Mouse (Mus musculus) neural tube, embryonic 15.5 days (tissue): ENCODE measurements around the gene Rasgrf1. TPM values are rescaled to one million over a fixed set of nuclear protein-coding genes. Genes with fewer than 3 reads are reported as not detected.
A peak's percentile ranks its signal among the peaks of the same experiment; 100 is the strongest.

Experiments used
- ATAC-seq: fragments of 200-750 bp; cut with Nextera tagmentation; 2 replicates; pipeline ENCODE4 v1.8.0; 2017; ENCODE audit warnings: mild to moderate bottlenecking, moderate TSS enrichment, moderate library complexity; ENCODE audit not compliant: low FRiP score
- H3K27ac ChIP-seq: fragments of 300-500 bp; sonication (generic); replicated peaks from 2 replicates; pipeline ENCODE4 v1.5.1; 2015; ENCODE audit warnings: mild to moderate bottlenecking, inconsistent platforms
- H3K27me3 ChIP-seq: fragments of 300-500 bp; sonication (generic); replicated peaks from 2 replicates; pipeline ENCODE4 v1.6.1; 2015; ENCODE audit warnings: inconsistent platforms
- H3K36me3 ChIP-seq: fragments of 300-500 bp; sonication (generic); 2 replicates; pipeline ENCODE4 v1.6.1; 2015; ENCODE audit warnings: inconsistent platforms
- H3K4me1 ChIP-seq: fragments of 300-500 bp; sonication (generic); 2 replicates; pipeline ENCODE4 v1.6.1; 2015; ENCODE audit warnings: inconsistent platforms
- H3K4me2 ChIP-seq: fragments of 300-500 bp; sonication (generic); 2 replicates; pipeline ENCODE4 v1.6.1; 2015; ENCODE audit warnings: inconsistent platforms, mild to moderate bottlenecking, moderate library complexity
- H3K4me3 ChIP-seq: fragments of 300-500 bp; sonication (generic); replicated peaks from 2 replicates; pipeline ENCODE4 v1.5.1; 2015; ENCODE audit warnings: mild to moderate bottlenecking, inconsistent platforms
- H3K9ac ChIP-seq: fragments of 300-500 bp; sonication (generic); replicated peaks from 2 replicates; pipeline ENCODE4 v1.6.1; 2015; ENCODE audit warnings: mild to moderate bottlenecking, inconsistent platforms
- H3K9me3 ChIP-seq: fragments of 300-500 bp; sonication (generic); replicated peaks from 2 replicates; pipeline ENCODE4 v1.6.1; 2016; ENCODE audit warnings: inconsistent platforms
- WGBS: fragments of 180-500 bp; shearing (Covaris S2); methylation state at CpG from one replicate; pipeline ENCODE4 v1.1.7; 2015; ENCODE audit warnings: mixed read lengths; 5-methylcytosine and 5-hydroxymethylcytosine counted together
- polyA plus RNA-seq: library from polyadenylated mRNA; unstranded; fragments of >200 nt; fragmentation: Nextera tagmentation; extraction: Ambion mirVana; gene quantifications from 2 replicates; pipeline ENCODE4 v1.2.1, GENCODE M21; 2015

Gene Rasgrf1
- polyA plus RNA-seq, 1 experiment from 2014 or later, result 17.3 TPM

- Histone ChIP-seq H3K27me3 (peaks cover 73% of the 10 kb centered on the region), H3K27ac (peak overlapping the region; percentile 69)
- 1% methylated on average over 33 of the region's 33 CpGs for WGBS
Measured at GRCm38 (mm10) chr9:89908601-89909000, 1.1 kb upstream of the Rasgrf1 start.

GRCm38 (mm10) chr9:89910011-89910400 is 298 bp downstream of the Rasgrf1 start:
- H3K9ac ChIP-seq, result peak overlapping the region; percentile 45
- H3K36me3 ChIP-seq, result no peaks in the 10 kb centered on the region
- peak overlapping the region; percentile 69 for H3K27ac ChIP-seq
- H3K4me1 ChIP-seq, result peaks cover 33% of the 10 kb centered on the region
- WGBS, result under 1% methylated on average over 26 of the region's 26 CpGs
- H3K9me3 ChIP-seq, result no peaks in the 10 kb centered on the region
- ATAC-seq, result peak; percentile 9
- peaks cover 83% of the 10 kb centered on the region for H3K27me3 ChIP-seq
- peak overlapping the region; percentile 85 for H3K4me2 ChIP-seq
- H3K4me3 ChIP-seq, result peak overlapping the region; percentile 50

More at GRCm38 (mm10) chr9:89908601-89909000, 1.1 kb upstream of the Rasgrf1 start:
- H3K4me2 ChIP-seq, result peak overlapping the region; percentile 85
- no peaks in the 10 kb centered on the region for H3K36me3 ChIP-seq
- peak overlapping the region; percentile 50 for H3K4me3 ChIP-seq
- peak; percentile 30; the same call in 1 of the 2 replicates for ATAC-seq
- H3K9me3 ChIP-seq, result no peaks in the 10 kb centered on the region
- peaks cover 33% of the 10 kb centered on the region for H3K4me1 ChIP-seq
- peak overlapping the region; percentile 47 for H3K9ac ChIP-seq

- no peak; the same call in 1 of the 2 replicates for ATAC-seq
- peaks cover 76% of the 10 kb centered on the region for H3K27me3 ChIP-seq
- under 1% methylated on average over 34 of the region's 34 CpGs for WGBS
Measured at GRCm38 (mm10) chr9:89910741-89911444, 1.2 kb downstream of the Rasgrf1 start.

GRCm38 (mm10) chr9:89911891-89912549 is 2.3 kb downstream of the Rasgrf1 start:
- Histone ChIP-seq H3K36me3 (no peaks in the 10 kb centered on the region), H3K27me3 (peaks cover 65% of the 10 kb centered on the region), H3K9ac (no peak overlapping the region), H3K4me2 (peak overlapping the region; percentile 85), H3K4me1 (peaks cover 33% of the 10 kb centered on the region), H3K4me3 (no peak overlapping the region; the same call in 1 of the 2 replicates), H3K9me3 (no peaks in the 10 kb centered on the region), H3K27ac (no peak overlapping the region)
- ATAC-seq, result no peak
- 72% methylated on average over 5 of the region's 5 CpGs for WGBS

More at GRCm38 (mm10) chr9:89910741-89911444, 1.2 kb downstream of the Rasgrf1 start:
- Histone ChIP-seq H3K4me1 (peaks cover 33% of the 10 kb centered on the region), H3K9ac (peak overlapping the region; percentile 45), H3K9me3 (no peaks in the 10 kb centered on the region), H3K4me2 (peak overlapping the region; percentile 85), H3K27ac (no peak overlapping the region), H3K4me3 (peak overlapping the region; percentile 50), H3K36me3 (no peaks in the 10 kb centered on the region)

- Histone ChIP-seq H3K9ac (no peak overlapping the region), H3K36me3 (no peaks in the 10 kb centered on the region), H3K4me1 (peaks cover 33% of the 10 kb centered on the region), H3K4me2 (no peak overlapping the region), H3K27me3 (peaks cover 54% of the 10 kb centered on the region), H3K4me3 (no peak overlapping the region), H3K27ac (no peak overlapping the region), H3K9me3 (no peaks in the 10 kb centered on the region)
- WGBS, result 63% methylated on average over 4 of the region's 4 CpGs
- no peak for ATAC-seq
Measured at GRCm38 (mm10) chr9:89913135-89913534, 3.4 kb downstream of the Rasgrf1 start.

GRCm38 (mm10) chr9:89916471-89916870 is 6.8 kb downstream of the Rasgrf1 start:
- H3K9me3 ChIP-seq, result no peaks in the 10 kb centered on the region
- no peak for ATAC-seq
- H3K9ac ChIP-seq, result no peak overlapping the region
- H3K36me3 ChIP-seq, result no peaks in the 10 kb centered on the region
- H3K4me2 ChIP-seq, result no peak overlapping the region
- H3K4me1 ChIP-seq, result 0 out of 2 replicates have a peak, but pooled peaks cover 3% of the 10 kb centered on the region
- WGBS, result 91% methylated on average over 7 of the region's 7 CpGs
- H3K4me3 ChIP-seq, result no peak overlapping the region
- H3K27me3 ChIP-seq, result peaks cover 33% of the 10 kb centered on the region
- H3K27ac ChIP-seq, result no peak overlapping the region

- no peak overlapping the region for H3K4me3 ChIP-seq
- 69% methylated on average over 1 of the region's 1 CpGs for WGBS
- peaks cover 24% of the 10 kb centered on the region for H3K27me3 ChIP-seq
Measured at GRCm38 (mm10) chr9:89917431-89917830, 7.7 kb downstream of the Rasgrf1 start.

GRCm38 (mm10) chr9:89918832-89919231 is 9.1 kb downstream of the Rasgrf1 start:
- no peaks in the 10 kb centered on the region for H3K9me3 ChIP-seq
- no peaks in the 10 kb centered on the region for H3K4me1 ChIP-seq
- H3K27me3 ChIP-seq, result 0 out of 2 replicates have a peak, but pooled peaks cover 11% of the 10 kb centered on the region
- H3K27ac ChIP-seq, result no peak overlapping the region
- H3K9ac ChIP-seq, result no peak overlapping the region
- WGBS, result 73% methylated on average over 5 of the region's 5 CpGs
- no peak overlapping the region for H3K4me2 ChIP-seq
- no peak for ATAC-seq
- H3K36me3 ChIP-seq, result no peaks in the 10 kb centered on the region
- no peak overlapping the region for H3K4me3 ChIP-seq

More at GRCm38 (mm10) chr9:89917431-89917830, 7.7 kb downstream of the Rasgrf1 start:
- H3K4me1 ChIP-seq, result 0 out of 2 replicates have a peak, but pooled peaks cover 3% of the 10 kb centered on the region
- H3K9ac ChIP-seq, result no peak overlapping the region
- ATAC-seq, result no peak
- no peaks in the 10 kb centered on the region for H3K36me3 ChIP-seq
- no peaks in the 10 kb centered on the region for H3K9me3 ChIP-seq
- no peak overlapping the region for H3K4me2 ChIP-seq
- H3K27ac ChIP-seq, result no peak overlapping the region

- Histone ChIP-seq H3K4me1 (no peaks in the 10 kb centered on the region), H3K27me3 (no peaks in the 10 kb centered on the region), H3K9me3 (no peaks in the 10 kb centered on the region), H3K36me3 (no peaks in the 10 kb centered on the region), H3K27ac (no peak overlapping the region), H3K4me3 (no peak overlapping the region), H3K9ac (no peak overlapping the region), H3K4me2 (no peak overlapping the region)
- no peak for ATAC-seq
- WGBS, result 77% methylated on average over 9 of the region's 9 CpGs
Measured at GRCm38 (mm10) chr9:89921121-89921520, 11.4 kb downstream of the Rasgrf1 start.

- Histone ChIP-seq H3K9me3 (no peaks in the 10 kb centered on the region), H3K4me3 (no peak overlapping the region), H3K4me2 (no peak overlapping the region), H3K27ac (no peak overlapping the region), H3K36me3 (no peaks in the 10 kb centered on the region), H3K4me1 (no peaks in the 10 kb centered on the region), H3K27me3 (no peaks in the 10 kb centered on the region), H3K9ac (no peak overlapping the region)
- 86% methylated on average over 1 of the region's 1 CpGs for WGBS
- ATAC-seq, result no peak
Measured at GRCm38 (mm10) chr9:89922666-89923065, 13.0 kb downstream of the Rasgrf1 start.

GRCm38 (mm10) chr9:89924836-89925235 is 15.1 kb downstream of the Rasgrf1 start:
- no peaks in the 10 kb centered on the region for H3K4me1 ChIP-seq
- no peak overlapping the region for H3K9ac ChIP-seq
- no peaks in the 10 kb centered on the region for H3K9me3 ChIP-seq
- ATAC-seq, result no peak
- no peaks in the 10 kb centered on the region for H3K36me3 ChIP-seq
- H3K27ac ChIP-seq, result no peak overlapping the region
- H3K4me2 ChIP-seq, result no peak overlapping the region
- H3K4me3 ChIP-seq, result no peak overlapping the region
- no peaks in the 10 kb centered on the region for H3K27me3 ChIP-seq
- 96% methylated on average over 1 of the region's 1 CpGs for WGBS

GRCm38 (mm10) chr9:89928497-89928896 is 18.8 kb downstream of the Rasgrf1 start:
- no peak for ATAC-seq
- no peak overlapping the region for H3K4me3 ChIP-seq

More at GRCm38 (mm10) chr9:89928497-89928896, 18.8 kb downstream of the Rasgrf1 start:
- no peak overlapping the region for H3K27ac ChIP-seq
- no peaks in the 10 kb centered on the region for H3K4me1 ChIP-seq
- H3K9me3 ChIP-seq, result no peaks in the 10 kb centered on the region
- H3K4me2 ChIP-seq, result no peak overlapping the region
- no peaks in the 10 kb centered on the region for H3K27me3 ChIP-seq
- H3K36me3 ChIP-seq, result no peaks in the 10 kb centered on the region
- H3K9ac ChIP-seq, result no peak overlapping the region
